Mouse (Mus musculus): Measurements from ENCODE around the gene Cavin3. TPM values are rescaled to one million over a fixed set of nuclear protein-coding genes. Genes with fewer than 3 reads are reported as not detected.

Cavin3 gene
- polyA plus RNA-seq, 1 experiment, result not detected

DNA sequence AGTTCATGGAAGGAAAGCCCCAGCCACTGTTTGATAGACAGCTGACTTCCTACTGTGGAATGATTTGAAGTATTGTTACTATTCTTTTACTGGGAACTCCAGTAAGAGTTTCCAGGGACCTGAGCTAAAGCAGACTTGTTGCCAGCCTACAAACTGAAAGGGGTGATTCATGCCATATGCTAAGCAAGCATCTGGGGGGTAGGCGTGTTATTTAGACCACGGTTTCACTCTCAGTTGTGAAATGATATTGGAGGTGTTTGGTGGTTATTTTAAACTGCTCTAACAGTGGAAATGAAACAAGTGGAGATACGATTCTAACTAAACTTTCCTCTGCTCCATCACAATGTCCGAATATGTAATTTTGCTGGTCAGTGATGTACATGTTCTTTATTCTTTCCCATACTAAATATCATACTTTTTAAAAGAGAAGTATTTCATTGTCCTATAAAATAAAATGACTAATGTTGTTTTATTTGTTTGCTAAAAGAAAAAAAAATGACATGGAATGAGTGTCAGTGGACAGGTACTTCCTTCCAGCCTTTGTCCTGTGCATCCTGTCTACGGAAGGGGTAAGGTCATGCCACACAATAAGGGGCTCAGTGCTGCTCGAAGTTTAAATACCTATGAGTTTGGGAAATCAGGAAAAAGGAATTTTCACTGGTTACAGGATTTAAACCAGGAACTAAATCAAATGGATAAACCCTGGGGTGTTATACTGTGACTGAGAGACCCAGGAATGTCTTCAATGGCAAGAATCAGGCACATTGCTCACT lies 5.2 kb upstream of the Cavin3 start:
- H3K4me3 ChIP-seq (ENCODE audit: insufficient read depth, low read depth, low read length), result no peak overlapping the region
- H3K4me1 ChIP-seq (ENCODE audit: control insufficient read depth, insufficient read depth, low read length), result peaks cover 3% of the 10 kb centered on the region; the same call in 1 of the 2 replicates
- 50% methylated on average over 6 of the region's 6 CpGs for WGBS
- no peak for TF ChIP-seq POLR2A (IDR thresholded peaks at IDR 0.05; ENCODE audit: insufficient read depth, low read depth, low read length)
- no peak for TF ChIP-seq CTCF (IDR thresholded peaks at IDR 0.05; ENCODE audit: insufficient read depth, low read depth, low read length)
- no peak overlapping the region for H3K27ac ChIP-seq (ENCODE audit: insufficient read depth, low read depth, low read length)

DNA sequence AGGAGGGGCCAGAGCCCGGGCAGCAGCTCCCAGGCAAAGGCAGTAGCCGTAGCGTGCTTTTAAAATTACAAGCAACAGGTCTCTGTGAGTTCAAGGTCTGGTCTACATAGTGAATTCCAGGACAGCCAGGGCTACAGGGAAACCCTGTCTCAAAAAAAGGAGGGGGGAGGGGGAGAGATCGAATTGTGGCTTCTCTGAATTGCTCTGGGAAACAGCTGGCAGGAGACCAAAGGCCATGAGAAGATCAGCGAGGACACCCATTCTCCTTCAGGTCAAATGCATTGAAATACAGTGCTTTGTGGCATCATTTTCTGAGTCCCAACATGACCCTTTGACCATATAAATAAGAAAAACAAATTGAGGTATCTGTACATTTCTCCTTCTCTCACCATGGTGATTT lies 2.9 kb upstream of the Cavin3 start:
- peaks cover 23% of the 10 kb centered on the region for H3K4me1 ChIP-seq (ENCODE audit: control insufficient read depth, insufficient read depth, low read length)
- WGBS, result 76% methylated on average over 5 of the region's 5 CpGs
- TF ChIP-seq POLR2A (IDR thresholded peaks at IDR 0.05; ENCODE audit: insufficient read depth, low read depth, low read length), result no peak
- TF ChIP-seq CTCF (IDR thresholded peaks at IDR 0.05; ENCODE audit: insufficient read depth, low read depth, low read length), result no peak
- no peak overlapping the region for H3K27ac ChIP-seq (ENCODE audit: insufficient read depth, low read depth, low read length)
- H3K4me3 ChIP-seq (ENCODE audit: insufficient read depth, low read depth, low read length), result no peak overlapping the region

DNA sequence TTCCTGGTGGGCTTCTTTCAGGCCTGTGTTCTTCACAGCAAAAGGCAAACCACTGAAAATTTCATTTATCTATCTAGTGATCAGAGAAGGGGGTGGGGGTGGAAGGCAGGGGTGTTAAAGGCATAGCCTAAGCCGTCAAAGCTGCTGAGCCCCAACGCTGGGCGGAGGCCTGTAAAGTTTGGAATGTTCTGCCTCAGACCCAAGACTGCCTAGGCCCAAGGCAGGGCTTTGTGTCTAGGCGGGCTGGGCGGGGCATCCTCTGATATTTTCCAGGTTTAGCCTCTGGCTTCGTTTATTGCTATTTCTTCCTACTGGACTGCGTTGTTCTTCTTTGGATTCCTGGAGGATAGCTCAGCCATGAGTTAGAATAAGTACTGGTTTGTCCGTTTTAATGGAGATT lies 326 bp upstream of the Cavin3 start:
- WGBS, result 51% methylated on average over 8 of the region's 8 CpGs
- no peak for TF ChIP-seq POLR2A (IDR thresholded peaks at IDR 0.05; ENCODE audit: insufficient read depth, low read depth, low read length)
- no peak for TF ChIP-seq CTCF (IDR thresholded peaks at IDR 0.05; ENCODE audit: insufficient read depth, low read depth, low read length)
- peak overlapping the region; percentile 73 for H3K27ac ChIP-seq (ENCODE audit: insufficient read depth, low read depth, low read length)
- H3K4me1 ChIP-seq (ENCODE audit: control insufficient read depth, insufficient read depth, low read length), result peaks cover 27% of the 10 kb centered on the region
- peak overlapping the region; percentile 61 for H3K4me3 ChIP-seq (ENCODE audit: insufficient read depth, low read depth, low read length)

DNA sequence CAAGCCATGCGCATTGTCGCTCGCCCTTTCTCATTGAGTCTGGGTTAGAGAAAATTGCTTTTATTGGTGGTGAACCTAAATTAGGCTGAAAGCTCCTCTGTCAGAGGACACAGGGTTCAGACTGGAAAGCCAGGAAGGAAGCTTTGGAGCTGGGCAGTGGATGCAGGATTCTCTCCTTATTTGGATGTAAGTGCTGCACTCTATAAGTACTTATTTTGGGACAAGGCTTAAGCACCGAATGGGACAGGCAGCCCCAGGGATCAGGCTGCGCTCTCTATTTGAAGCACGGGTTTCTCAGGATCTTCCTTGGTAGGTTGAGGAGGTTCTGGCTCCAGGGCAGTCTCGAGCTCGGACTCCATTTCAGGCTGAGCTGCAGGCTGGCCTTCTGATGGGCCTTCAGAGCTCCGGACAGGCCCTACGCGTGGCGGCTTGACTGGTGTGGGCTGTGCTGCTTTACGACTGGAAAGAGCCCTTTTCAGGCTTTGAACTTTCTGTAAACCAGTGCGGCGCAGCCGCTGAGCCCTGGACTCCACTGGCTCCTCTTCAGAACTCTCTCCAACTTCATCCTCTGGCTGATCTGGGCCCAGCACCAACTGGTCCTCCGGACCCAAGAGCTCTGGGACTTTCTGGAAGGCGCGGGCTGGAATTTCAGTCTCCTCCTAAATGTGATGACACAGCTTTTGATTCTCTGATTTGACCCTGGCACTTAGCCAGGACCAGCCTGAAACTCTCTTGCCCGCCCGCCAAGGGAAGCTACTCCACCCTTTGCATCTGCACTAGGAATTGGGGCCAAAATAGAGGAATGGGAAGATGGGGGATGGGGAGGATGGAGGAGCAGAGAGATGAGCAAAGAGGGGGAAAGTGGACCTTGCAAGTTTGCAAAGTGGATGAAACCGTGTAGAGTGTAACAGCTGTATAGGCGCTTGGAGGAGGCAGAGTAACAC lies 1.3 kb downstream of the Cavin3 start:
- H3K4me1 ChIP-seq (ENCODE audit: control insufficient read depth, insufficient read depth, low read length), result peaks cover 27% of the 10 kb centered on the region
- 50% methylated on average over 23 of the region's 23 CpGs for WGBS
- H3K4me3 ChIP-seq (ENCODE audit: insufficient read depth, low read depth, low read length), result peak overlapping the region; percentile 61
- H3K27ac ChIP-seq (ENCODE audit: insufficient read depth, low read depth, low read length), result peak overlapping the region; percentile 73
- no peak for TF ChIP-seq POLR2A (IDR thresholded peaks at IDR 0.05; ENCODE audit: insufficient read depth, low read depth, low read length)
- TF ChIP-seq CTCF (IDR thresholded peaks at IDR 0.05; ENCODE audit: insufficient read depth, low read depth, low read length), result no peak

DNA sequence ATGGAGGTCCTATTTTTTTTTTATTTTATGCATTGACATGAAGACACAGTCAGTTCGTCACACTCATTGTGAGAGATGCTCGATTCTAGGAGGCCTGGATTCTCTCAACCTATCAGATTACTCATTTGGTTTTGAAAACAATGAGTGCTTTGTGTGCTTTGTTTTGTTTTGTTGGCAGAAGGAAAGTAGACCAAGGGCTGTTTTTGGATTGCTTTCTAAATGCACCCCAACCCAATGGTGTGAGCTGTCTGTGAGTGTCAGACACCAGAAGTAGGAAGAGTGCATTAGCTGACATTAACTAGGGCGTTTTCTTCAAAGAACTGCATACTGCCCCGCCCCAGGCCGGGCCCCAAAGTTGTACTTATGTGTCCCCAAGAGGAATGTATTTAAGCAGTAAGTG lies 2.0 kb downstream of the Cavin3 start:
- TF ChIP-seq CTCF (IDR thresholded peaks at IDR 0.05; ENCODE audit: insufficient read depth, low read depth, low read length), result no peak
- TF ChIP-seq POLR2A (IDR thresholded peaks at IDR 0.05; ENCODE audit: insufficient read depth, low read depth, low read length), result no peak
- Histone ChIP-seq H3K27ac (ENCODE audit: insufficient read depth, low read depth, low read length) (peak overlapping the region; percentile 73; the same call in 1 of the 2 replicates), H3K4me1 (ENCODE audit: control insufficient read depth, insufficient read depth, low read length) (peaks cover 27% of the 10 kb centered on the region), H3K4me3 (ENCODE audit: insufficient read depth, low read depth, low read length) (no peak overlapping the region)
- WGBS, result 56% methylated on average over 5 of the region's 5 CpGs

DNA sequence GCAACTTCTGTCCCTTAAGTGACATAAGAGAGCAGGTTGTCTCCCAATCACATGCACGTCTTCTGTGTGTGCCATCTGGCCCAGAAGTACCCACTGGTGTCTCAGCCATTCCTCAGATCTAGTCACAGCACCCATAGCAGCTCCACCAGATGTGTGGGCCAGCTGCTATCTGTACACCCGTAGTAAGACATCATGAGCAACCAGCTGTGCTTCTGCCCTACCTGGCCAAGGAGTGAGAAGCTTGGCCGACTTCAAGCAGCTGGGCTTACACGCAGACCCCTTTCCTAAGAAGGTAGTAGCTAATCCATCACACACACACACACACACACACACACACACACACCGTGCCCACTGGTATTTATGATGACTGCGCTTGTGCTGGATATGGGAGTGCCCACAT lies 2.9 kb downstream of the Cavin3 start:
- no peak overlapping the region for H3K4me3 ChIP-seq (ENCODE audit: insufficient read depth, low read depth, low read length)
- H3K27ac ChIP-seq (ENCODE audit: insufficient read depth, low read depth, low read length), result no peak overlapping the region
- no peak for TF ChIP-seq CTCF (IDR thresholded peaks at IDR 0.05; ENCODE audit: insufficient read depth, low read depth, low read length)
- no peak for TF ChIP-seq POLR2A (IDR thresholded peaks at IDR 0.05; ENCODE audit: insufficient read depth, low read depth, low read length)
- 83% methylated on average over 6 of the region's 6 CpGs for WGBS
- peaks cover 27% of the 10 kb centered on the region for H3K4me1 ChIP-seq (ENCODE audit: control insufficient read depth, insufficient read depth, low read length)

DNA sequence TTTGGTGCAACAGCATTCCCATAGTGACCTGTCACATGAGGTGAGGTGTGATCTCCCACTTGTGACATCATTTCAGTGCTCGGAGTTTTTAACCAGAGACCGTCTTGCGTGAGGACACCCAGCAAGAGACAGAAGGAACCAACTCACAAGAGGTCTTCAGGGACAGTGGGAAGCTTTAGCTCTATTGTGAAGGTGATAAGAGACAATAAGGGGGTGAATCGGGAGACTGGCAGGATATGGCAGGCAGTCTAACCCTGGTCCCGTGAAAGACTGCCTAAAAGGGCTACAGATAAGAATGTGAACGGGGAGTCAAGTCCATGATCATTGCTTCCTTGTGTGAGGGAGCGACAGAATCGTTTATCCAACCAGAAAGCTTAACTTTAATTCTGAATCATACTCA lies 3.8 kb downstream of the Cavin3 start:
- TF ChIP-seq POLR2A (IDR thresholded peaks at IDR 0.05; ENCODE audit: insufficient read depth, low read depth, low read length) (no peak), CTCF (IDR thresholded peaks at IDR 0.05; ENCODE audit: insufficient read depth, low read depth, low read length) (no peak)
- no peak overlapping the region for H3K27ac ChIP-seq (ENCODE audit: insufficient read depth, low read depth, low read length)
- 84% methylated on average over 8 of the region's 8 CpGs for WGBS

DNA sequence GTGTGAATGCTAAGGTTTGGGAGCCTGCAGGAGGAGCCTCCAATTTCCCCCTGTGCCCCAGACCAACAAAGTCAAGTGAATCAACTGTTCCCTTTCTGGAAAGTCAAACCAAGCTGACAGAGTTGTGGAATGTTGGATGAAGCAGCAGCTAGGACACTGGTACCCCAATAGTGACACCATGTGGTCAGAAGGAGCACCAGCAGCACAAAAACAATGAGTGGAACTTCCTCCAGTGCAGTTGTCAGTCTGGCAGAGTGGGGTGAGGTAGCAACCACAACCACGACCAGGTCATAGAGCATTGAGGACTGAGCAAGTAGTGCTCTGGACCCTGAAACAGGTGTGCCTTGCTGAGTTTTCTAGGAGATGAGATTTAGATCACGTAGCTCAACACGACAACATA lies 4.3 kb downstream of the Cavin3 start:
- H3K27ac ChIP-seq (ENCODE audit: insufficient read depth, low read depth, low read length), result no peak overlapping the region
- no peak for TF ChIP-seq CTCF (IDR thresholded peaks at IDR 0.05; ENCODE audit: insufficient read depth, low read depth, low read length)
- no peak for TF ChIP-seq POLR2A (IDR thresholded peaks at IDR 0.05; ENCODE audit: insufficient read depth, low read depth, low read length)
- peaks cover 27% of the 10 kb centered on the region for H3K4me1 ChIP-seq (ENCODE audit: control insufficient read depth, insufficient read depth, low read length)
- no peak overlapping the region for H3K4me3 ChIP-seq (ENCODE audit: insufficient read depth, low read depth, low read length)
- 67% methylated on average over 3 of the region's 3 CpGs for WGBS

More for the DNA sequence above, 3.8 kb downstream of the Cavin3 start:
- no peak overlapping the region for H3K4me3 ChIP-seq (ENCODE audit: insufficient read depth, low read depth, low read length)
- peaks cover 27% of the 10 kb centered on the region for H3K4me1 ChIP-seq (ENCODE audit: control insufficient read depth, insufficient read depth, low read length)

DNA sequence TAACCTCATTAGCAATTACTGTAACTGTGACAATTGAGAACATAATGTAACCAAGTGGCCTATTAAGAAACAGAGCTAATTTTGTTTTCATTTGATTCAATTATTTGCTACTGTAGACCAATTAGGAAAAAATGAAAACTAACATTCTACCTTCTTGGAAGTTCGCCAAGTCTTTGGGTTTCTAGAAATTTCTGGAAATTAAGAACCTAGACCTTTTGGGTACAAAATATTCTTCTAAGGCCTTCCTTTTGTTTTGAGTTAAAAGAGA lies 4.7 kb downstream of the Cavin3 start:
- TF ChIP-seq CTCF (IDR thresholded peaks at IDR 0.05; ENCODE audit: insufficient read depth, low read depth, low read length), result no peak
- no peak for TF ChIP-seq POLR2A (IDR thresholded peaks at IDR 0.05; ENCODE audit: insufficient read depth, low read depth, low read length)
- H3K4me1 ChIP-seq (ENCODE audit: control insufficient read depth, insufficient read depth, low read length), result peaks cover 24% of the 10 kb centered on the region
- no peak overlapping the region for H3K4me3 ChIP-seq (ENCODE audit: insufficient read depth, low read depth, low read length)
- no peak overlapping the region for H3K27ac ChIP-seq (ENCODE audit: insufficient read depth, low read depth, low read length)
- 98% methylated on average over 1 of the region's 1 CpGs for WGBS
